Comparison of ENCODE assay signal across 19 mouse cellular contexts in the genomic region with DNA sequence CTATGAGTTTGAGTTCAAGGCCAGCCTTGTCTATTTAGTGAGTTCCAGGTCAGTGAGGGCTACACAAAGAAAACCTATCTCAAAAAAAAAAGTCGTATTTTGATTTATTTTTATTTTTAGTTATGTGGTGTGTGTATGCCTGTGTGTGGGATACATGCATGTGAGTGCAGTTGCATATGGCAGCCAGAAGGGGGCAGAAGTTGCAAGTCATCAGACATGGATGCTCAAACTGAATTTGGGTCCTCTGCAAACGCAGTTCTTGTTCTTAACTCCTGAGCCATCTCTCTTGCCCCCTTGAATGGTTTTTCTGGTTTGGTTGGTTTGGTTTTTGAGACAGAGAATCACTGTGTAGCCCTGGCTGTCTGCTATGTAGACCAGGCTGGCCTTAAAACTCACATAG. TPM values are rescaled to one million over a fixed set of nuclear protein-coding genes. Genes with fewer than 3 reads are reported as not detected.
DNase-seq lines count a peak whose midpoint lies in the region; ATAC-seq and TF ChIP-seq lines count a peak whose summit lies in the region.
"Had no signal": no experiment of that assay in that cellular context is flagged by ENCODE, and none has a peak within 500 bp of the region (broad histone marks: within the 10 kb centered on the region; RNA-seq: fewer than 3 reads in every experiment).

No protein-coding gene starts in this region.

- H3K27me3 ChIP-seq in intestine, postnatal 0 days (replicated peaks; ENCODE audit: control insufficient read depth, insufficient read depth, low read length) = no peaks in the 10 kb centered on the region
- H3K27me3 ChIP-seq in intestine, embryonic 16.5 days (replicated peaks; ENCODE audit: control insufficient read depth, insufficient read depth, low read length) = no peaks in the 10 kb centered on the region
- no peaks in the 10 kb centered on the region for H3K27me3 ChIP-seq in neural tube, embryonic 13.5 days
- H3K27me3 ChIP-seq in small intestine, adult 2 months (ENCODE audit: control insufficient read depth, insufficient read depth, low read length) = no peaks in the 10 kb centered on the region
- H3K27me3 ChIP-seq in kidney, embryonic 16.5 days (ENCODE audit: insufficient read depth, low read length) = no peaks in the 10 kb centered on the region; the same call in 1 of the 2 replicates
- H3K27me3 ChIP-seq: embryonic facial prominence, embryonic 12.5 days had no signal

- H3K36me3 ChIP-seq in intestine, postnatal 0 days (ENCODE audit: control insufficient read depth, insufficient read depth) = no peaks in the 10 kb centered on the region
- H3K36me3 ChIP-seq in intestine, embryonic 16.5 days (ENCODE audit: control insufficient read depth, insufficient read depth, low read length) = no peaks in the 10 kb centered on the region
- no peaks in the 10 kb centered on the region for H3K36me3 ChIP-seq in neural tube, embryonic 13.5 days
- H3K36me3 ChIP-seq in small intestine, adult 2 months (ENCODE audit: control insufficient read depth, insufficient read depth, low read length) = no peaks in the 10 kb centered on the region
- H3K36me3 ChIP-seq in kidney, embryonic 16.5 days (ENCODE audit: insufficient read depth, low read length) = no peaks in the 10 kb centered on the region
- H3K36me3 ChIP-seq: embryonic facial prominence, embryonic 12.5 days; midbrain, embryonic 10.5 days had no signal

- WGBS in intestine, postnatal 0 days = 86% methylated on average over 2 of the region's 2 CpGs
- 90% methylated on average over 2 of the region's 2 CpGs for WGBS in intestine, embryonic 16.5 days
- 88% methylated on average over 2 of the region's 2 CpGs for WGBS in neural tube, embryonic 13.5 days
- 92% methylated on average over 2 of the region's 2 CpGs for WGBS in small intestine, adult 2 months
- WGBS in kidney, embryonic 16.5 days = 84% methylated on average over 2 of the region's 2 CpGs

- DNase-seq in neural tube, embryonic 10.5 days (ENCODE audit: extremely low spot score, low spot score) = no peak
- peak; percentile 13 for DNase-seq in c-Kit-positive CD71-positive TER-119-positive erythroid progenitor cells, embryonic 14.5 days (ENCODE audit: low spot score)
- DNase-seq in adrenal gland, adult 8-10 months = no peak
- DNase-seq: cerebellum, adult 9-11 months; heart, adult 11 months; heart, postnatal 10 days; kidney, adult 9 months; layer of hippocampus, adult 9-11 months; left cerebral cortex, postnatal 4 days; right cerebral cortex, adult 18-20 months had no signal

- H3K9me3 ChIP-seq in intestine, postnatal 0 days (ENCODE audit: control insufficient read depth) = no peaks in the 10 kb centered on the region
- H3K9me3 ChIP-seq in intestine, embryonic 16.5 days (ENCODE audit: control insufficient read depth, low read length) = no peaks in the 10 kb centered on the region
- H3K9me3 ChIP-seq in neural tube, embryonic 13.5 days = no peaks in the 10 kb centered on the region
- no peaks in the 10 kb centered on the region for H3K9me3 ChIP-seq in kidney, embryonic 16.5 days (ENCODE audit: low read length)
- H3K9me3 ChIP-seq: embryonic facial prominence, embryonic 12.5 days; midbrain, embryonic 10.5 days had no signal

- no peak overlapping the region for H3K4me3 ChIP-seq in intestine, postnatal 0 days (ENCODE audit: low read depth, low read length)
- no peak overlapping the region for H3K4me3 ChIP-seq in intestine, embryonic 16.5 days (ENCODE audit: low read length)
- H3K4me3 ChIP-seq in neural tube, embryonic 13.5 days = no peak overlapping the region
- H3K4me3 ChIP-seq in small intestine, adult 2 months (ENCODE audit: low read depth, low read length) = no peak overlapping the region
- H3K4me3 ChIP-seq in kidney, embryonic 16.5 days (ENCODE audit: low read length) = no peak overlapping the region
- H3K4me3 ChIP-seq: embryonic facial prominence, embryonic 12.5 days; midbrain, embryonic 10.5 days had no signal

- no peaks in the 10 kb centered on the region for H3K4me1 ChIP-seq in intestine, postnatal 0 days (replicated peaks; ENCODE audit: control insufficient read depth, insufficient read depth, low read length)
- peaks cover 7% of the 10 kb centered on the region; the same call in 1 of the 2 replicates for H3K4me1 ChIP-seq in intestine, embryonic 16.5 days (ENCODE audit: control insufficient read depth, insufficient read depth, low read length)
- H3K4me1 ChIP-seq in neural tube, embryonic 13.5 days (replicated peaks) = peaks cover 22% of the 10 kb centered on the region
- no peaks in the 10 kb centered on the region for H3K4me1 ChIP-seq in small intestine, adult 2 months (ENCODE audit: control insufficient read depth, insufficient read depth, insufficient read length, low read length)
- peaks cover 15% of the 10 kb centered on the region for H3K4me1 ChIP-seq in kidney, embryonic 16.5 days (ENCODE audit: insufficient read depth, low read length)

- H3K9ac ChIP-seq in intestine, postnatal 0 days (ENCODE audit: low read depth, low read length) = no peak overlapping the region
- H3K9ac ChIP-seq in intestine, embryonic 16.5 days (ENCODE audit: low read depth, low read length) = no peak overlapping the region
- no peak overlapping the region for H3K9ac ChIP-seq in neural tube, embryonic 13.5 days
- H3K9ac ChIP-seq in kidney, embryonic 16.5 days (replicated peaks; ENCODE audit: low read length) = no peak overlapping the region
- H3K9ac ChIP-seq: embryonic facial prominence, embryonic 12.5 days had no signal

- no peak for TF ChIP-seq POLR2A in small intestine, adult 2 months (IDR thresholded peaks at IDR 0.05; ENCODE audit: low read depth, low read length)

- no peak for ATAC-seq in intestine, postnatal 0 days
- ATAC-seq in intestine, embryonic 16.5 days = no peak
- ATAC-seq in neural tube, embryonic 13.5 days (ENCODE audit: low read depth) = no peak
- no peak for ATAC-seq in kidney, embryonic 16.5 days (ENCODE audit: low FRiP score, low TSS enrichment)

- peak; percentile 38; the same call in 1 of the 2 replicates for TF ChIP-seq CTCF in intestine, postnatal 0 days (IDR thresholded peaks at IDR 0.05; ENCODE audit: low read depth)
- peak; percentile 17; the same call in 1 of the 2 replicates for TF ChIP-seq CTCF in small intestine, adult 2 months (IDR thresholded peaks at IDR 0.05; ENCODE audit: extremely low read depth, insufficient read length, insufficient replicate concordance, low read depth, low read length)

- no peak overlapping the region for H3K4me2 ChIP-seq in intestine, postnatal 0 days (replicated peaks; ENCODE audit: low read depth)
- no peak overlapping the region for H3K4me2 ChIP-seq in intestine, embryonic 16.5 days (ENCODE audit: low read depth, low read length)
- no peak overlapping the region for H3K4me2 ChIP-seq in neural tube, embryonic 13.5 days
- H3K4me2 ChIP-seq in kidney, embryonic 16.5 days (replicated peaks; ENCODE audit: low read depth, low read length) = no peak overlapping the region

- no peak overlapping the region for H3K27ac ChIP-seq in intestine, postnatal 0 days (ENCODE audit: low read depth, low read length)
- H3K27ac ChIP-seq in intestine, embryonic 16.5 days (ENCODE audit: low read length) = no peak overlapping the region
- peak overlapping the region; percentile 66; the same call in 1 of the 2 replicates for H3K27ac ChIP-seq in neural tube, embryonic 13.5 days (replicated peaks)
- H3K27ac ChIP-seq in small intestine, adult 2 months (ENCODE audit: insufficient read depth, low read depth, low read length) = no peak overlapping the region
- no peak overlapping the region for H3K27ac ChIP-seq in kidney, embryonic 16.5 days (ENCODE audit: low read length)
- H3K27ac ChIP-seq: embryonic facial prominence, embryonic 12.5 days; midbrain, embryonic 10.5 days had no signal

RNA-seq across cellular contexts. Expression of gene Gm14214, which starts 21.4 kb away (rescaled TPM):
- polyA plus RNA-seq in intestine, postnatal 0 days (2015; fragmentation: Nextera tagmentation; extraction: Ambion mirVana) = not detected in 2 replicates
- polyA plus RNA-seq in intestine, embryonic 16.5 days (2015; fragmentation: Nextera tagmentation; extraction: Ambion mirVana) = not detected in 2 replicates
- polyA plus RNA-seq in neural tube, embryonic 13.5 days (2015; fragmentation: Nextera tagmentation; extraction: Ambion mirVana) = not detected in 2 replicates
- polyA plus RNA-seq in small intestine, adult 2 months (2012; rRNA removed) = not detected in 2 replicates
- polyA plus RNA-seq in kidney, embryonic 16.5 days (2015; fragmentation: Nextera tagmentation; extraction: Ambion mirVana) = not detected in 2 replicates
- total RNA-seq in adrenal gland, adult 8-10 months (2022) = not detected
- total RNA-seq: ES-E14; heart, postnatal 10 days; left cerebral cortex, postnatal 4 days had no signal
- polyA plus RNA-seq: embryonic facial prominence, embryonic 12.5 days; lung, embryonic 16.5 days; midbrain, embryonic 10.5 days had no signal

RNA-seq across cellular contexts. Expression of gene Raly, which starts 42.5 kb away (rescaled TPM):
- 20.1 and 20.5 TPM in 2 replicates for polyA plus RNA-seq in intestine, postnatal 0 days (2015; fragmentation: Nextera tagmentation; extraction: Ambion mirVana)
- 30.6 and 34.0 TPM in 2 replicates for polyA plus RNA-seq in intestine, embryonic 16.5 days (2015; fragmentation: Nextera tagmentation; extraction: Ambion mirVana)
- 27.0 and 28.3 TPM in 2 replicates for polyA plus RNA-seq in neural tube, embryonic 13.5 days (2015; fragmentation: Nextera tagmentation; extraction: Ambion mirVana)
- polyA plus RNA-seq in small intestine, adult 2 months (2012; rRNA removed) = 84.3 and 178 TPM in 2 replicates
- polyA plus RNA-seq in kidney, embryonic 16.5 days (2015; fragmentation: Nextera tagmentation; extraction: Ambion mirVana) = 42.3 and 48.4 TPM in 2 replicates
- total RNA-seq in adrenal gland, adult 8-10 months (2022) = 100 to 1,000 TPM; 186 to 218 (median 200) TPM

RNA-seq across cellular contexts. Expression of gene a, which starts 42.8 kb away (rescaled TPM):
- 0.18 TPM in 1 of 2 replicates, not detected in the other for polyA plus RNA-seq in intestine, postnatal 0 days (2015; fragmentation: Nextera tagmentation; extraction: Ambion mirVana)
- polyA plus RNA-seq in intestine, embryonic 16.5 days (2015; fragmentation: Nextera tagmentation; extraction: Ambion mirVana) = not detected in 2 replicates
- 1.6 TPM in 1 of 2 replicates, not detected in the other for polyA plus RNA-seq in neural tube, embryonic 13.5 days (2015; fragmentation: Nextera tagmentation; extraction: Ambion mirVana)
- 1.2 TPM in 1 of 2 replicates, not detected in the other for polyA plus RNA-seq in small intestine, adult 2 months (2012; rRNA removed)
- polyA plus RNA-seq in kidney, embryonic 16.5 days (2015; fragmentation: Nextera tagmentation; extraction: Ambion mirVana) = 0.35 TPM in 1 of 2 replicates, not detected in the other
- total RNA-seq in adrenal gland, adult 8-10 months (2022) = not detected
- total RNA-seq: heart, postnatal 10 days had no signal
- polyA plus RNA-seq: lung, embryonic 16.5 days had no signal
